Mouse (Mus musculus) Muller cell, postnatal 12 days (primary cell): ENCODE measurements around the gene Cycs.
"Not testable (repeated sequence)": the region's sequence is repeated elsewhere in the genome, so short reads cannot be mapped to it uniquely, and the experiment has no call there.

Experiments used
- DNase-seq: peaks from one replicate; pipeline ENCODE4 v3.0.0-alpha.2; 2015; ENCODE audit errors: inconsistent ontology term

Gene Cycs

DNA sequence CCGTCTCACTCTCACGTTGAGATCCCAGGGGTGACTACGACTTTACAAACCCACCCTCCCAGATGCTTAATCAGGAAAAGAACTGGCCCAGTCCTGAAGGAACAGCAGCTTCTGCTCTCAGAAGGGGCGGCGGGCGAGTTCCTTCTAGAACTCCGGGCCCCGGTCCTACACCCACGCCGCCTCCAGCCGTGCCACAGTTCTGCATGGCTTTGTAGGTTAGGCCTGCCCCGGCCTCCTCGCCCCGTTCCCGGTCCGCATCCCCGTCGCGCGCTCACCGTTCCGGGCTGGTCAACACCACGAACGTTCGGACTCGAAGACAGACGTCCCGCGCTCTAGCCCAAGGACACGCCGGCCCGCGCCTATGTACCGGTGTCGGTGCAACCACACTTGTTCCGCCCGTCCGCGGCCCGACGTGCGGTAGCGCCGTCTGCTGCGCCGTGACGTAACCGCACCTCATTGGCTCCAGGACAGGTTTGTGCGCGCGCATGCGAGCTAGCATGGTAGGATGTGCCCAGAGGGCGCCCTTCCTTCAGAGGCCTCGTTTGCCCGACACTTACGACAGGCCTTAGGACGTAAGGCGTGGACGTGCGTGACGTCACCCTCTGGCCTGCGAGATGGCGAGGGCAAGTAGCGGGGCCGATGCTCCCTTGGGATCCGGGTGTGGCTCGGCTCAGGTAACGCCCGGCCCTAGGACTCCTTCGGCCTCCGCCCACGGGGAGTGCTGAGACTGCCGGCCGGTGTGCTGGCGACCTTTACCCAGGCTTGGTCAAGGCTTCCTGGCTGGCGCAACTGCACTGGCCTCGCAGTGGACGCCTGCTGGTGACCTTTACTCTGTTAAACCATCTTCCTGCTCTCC is at the start of gene Cycs:
TSS of gene Cycs (minus strand) at position 398 of the 856 bp plus-strand sequence.
- DNase-seq = peak; percentile 98

DNA sequence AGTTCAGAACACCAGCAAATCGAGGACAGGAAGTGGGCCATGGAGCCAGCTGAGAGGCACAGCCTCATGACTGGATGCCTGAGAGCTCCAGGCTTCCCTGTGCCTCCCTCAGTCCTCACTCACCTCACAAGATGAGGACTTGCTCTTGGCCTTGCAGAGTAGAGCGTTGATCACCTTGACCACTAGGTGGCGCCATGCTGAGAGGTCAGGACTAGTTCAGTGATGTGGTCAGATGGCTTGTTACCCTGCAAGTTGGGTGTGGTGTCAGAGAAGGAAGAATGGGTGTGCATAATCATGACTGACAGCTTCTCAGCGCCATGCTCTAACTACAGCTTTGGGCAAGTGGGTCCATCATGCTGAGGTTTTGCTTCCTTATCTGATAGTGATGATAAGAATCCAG is 35.3 kb upstream of the Cycs start:
- DNase-seq = no peak

- DNase-seq = no peak
These were observed 32.2 kb upstream of the Cycs start for GRCm38 (mm10) chr6:50598560-50598959.

DNA sequence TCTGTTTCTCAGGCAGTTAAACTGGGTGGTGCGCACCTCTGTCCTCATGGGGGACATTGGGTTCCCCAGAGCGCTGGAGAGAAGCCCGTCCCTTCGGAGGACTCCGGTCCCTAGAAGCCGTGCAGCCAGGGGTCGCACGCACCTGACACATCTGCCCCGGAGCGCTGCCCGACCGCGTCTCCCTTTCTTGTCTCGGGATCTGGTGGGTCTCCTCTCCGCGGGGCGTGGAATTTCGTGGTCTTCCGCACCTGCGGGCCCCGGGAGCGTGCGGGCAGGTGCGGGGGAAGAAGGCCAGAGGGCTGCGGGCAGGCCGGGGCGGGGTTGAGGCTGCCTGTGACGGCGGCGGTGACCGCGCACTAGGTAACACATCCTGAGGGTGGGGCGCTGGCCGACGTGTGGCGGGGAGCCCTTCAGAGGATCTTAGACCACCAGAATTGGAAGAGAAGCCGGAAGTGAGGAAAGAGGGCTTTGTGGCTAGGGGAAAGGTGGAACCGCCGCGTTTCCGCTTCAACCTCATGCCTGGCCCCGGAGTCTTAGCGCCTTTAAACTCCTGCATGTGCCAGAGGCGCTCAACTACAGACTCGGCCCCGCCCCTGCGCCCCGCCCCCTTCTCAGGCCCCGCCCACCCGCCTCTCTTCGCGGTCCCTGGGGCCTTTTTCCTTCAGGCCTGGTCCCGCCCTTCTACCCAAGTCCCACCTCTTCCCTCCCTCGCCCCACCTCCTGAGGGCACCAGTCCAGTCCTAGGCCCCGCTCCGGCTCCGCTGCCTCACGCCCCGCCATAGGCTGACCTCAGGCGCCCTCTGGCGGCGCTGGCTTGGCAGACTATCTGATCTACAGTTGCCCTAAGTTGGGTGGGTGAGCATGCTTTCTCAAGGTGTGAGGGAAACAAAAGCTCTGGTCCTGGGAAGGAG is 30.2 kb upstream of the Cycs start, which contains the start of gene 4921507P07Rik:
TSS of gene 4921507P07Rik (minus strand) at position 332 of the 911 bp plus-strand sequence.
- DNase-seq = peak; percentile 98

DNA sequence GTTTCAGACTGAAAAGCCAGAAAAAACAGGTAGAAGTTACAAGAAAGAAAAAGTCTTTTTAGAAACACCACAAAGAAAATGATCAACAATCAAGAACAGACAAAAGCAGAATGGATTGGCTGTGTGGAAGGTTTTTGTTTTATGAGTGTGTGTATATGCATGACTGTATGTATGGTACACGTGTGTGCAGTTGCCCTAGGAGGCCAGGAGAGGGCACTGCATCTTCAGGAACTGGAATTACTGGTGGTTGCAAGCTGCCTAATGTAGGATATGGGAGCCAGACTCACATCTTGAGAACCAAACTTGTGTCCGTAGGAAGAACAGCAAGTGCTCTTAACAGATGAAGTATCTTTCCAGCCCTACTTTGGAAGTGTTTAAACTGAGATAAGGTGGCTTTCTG is 28.0 kb upstream of the Cycs start:
- DNase-seq = no peak

DNA sequence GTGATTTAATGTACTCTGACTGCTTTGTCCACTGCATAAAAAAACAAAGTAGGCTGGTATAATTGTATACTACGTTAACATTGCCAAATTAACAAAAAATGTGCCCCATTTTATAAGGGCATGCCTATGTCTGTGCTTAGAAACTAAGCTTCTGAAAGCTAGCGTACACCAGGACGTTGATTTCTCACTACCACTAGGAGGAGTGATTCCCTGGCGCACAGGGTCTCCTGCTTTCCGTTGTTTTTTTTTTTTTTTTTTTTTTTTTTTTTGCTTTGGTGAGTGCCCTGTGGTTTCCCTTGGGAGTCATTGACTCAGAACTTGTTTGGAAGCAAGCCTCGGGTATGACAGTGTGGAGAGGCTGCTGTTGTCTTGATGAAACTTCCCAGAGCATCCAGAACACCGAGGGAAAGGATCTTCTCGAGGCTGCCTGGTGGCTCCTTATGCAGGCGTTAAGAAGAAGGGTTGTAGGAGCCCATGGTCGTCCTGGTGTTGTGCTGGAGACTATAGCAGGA is 27.1 kb upstream of the Cycs start:
- DNase-seq = no peak

GRCm38 (mm10) chr6:50590234-50590633 is 23.9 kb upstream of the Cycs start:
- no peak for DNase-seq

GRCm38 (mm10) chr6:50588251-50588650 is 21.9 kb upstream of the Cycs start:
- DNase-seq = peak; percentile 16

DNA sequence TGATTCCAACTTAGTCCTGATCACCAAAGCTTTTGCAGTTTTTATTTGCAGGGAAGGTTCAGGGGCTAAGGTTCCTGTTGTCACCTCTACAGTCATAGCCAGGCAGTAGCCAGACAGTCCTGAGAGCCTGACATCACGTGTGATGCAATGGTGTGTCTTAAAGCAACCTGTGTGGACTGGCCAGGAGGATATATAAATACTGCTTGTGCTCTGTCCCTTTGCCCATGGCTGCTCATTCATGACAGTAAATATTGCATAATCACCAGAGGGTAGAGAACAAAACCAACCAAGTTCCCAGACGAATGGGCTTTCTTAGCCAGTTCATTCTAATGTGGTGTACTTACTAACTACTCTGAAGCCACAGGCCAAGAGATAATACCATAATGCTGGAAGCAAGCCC is 21.1 kb upstream of the Cycs start:
- DNase-seq = no peak

DNA sequence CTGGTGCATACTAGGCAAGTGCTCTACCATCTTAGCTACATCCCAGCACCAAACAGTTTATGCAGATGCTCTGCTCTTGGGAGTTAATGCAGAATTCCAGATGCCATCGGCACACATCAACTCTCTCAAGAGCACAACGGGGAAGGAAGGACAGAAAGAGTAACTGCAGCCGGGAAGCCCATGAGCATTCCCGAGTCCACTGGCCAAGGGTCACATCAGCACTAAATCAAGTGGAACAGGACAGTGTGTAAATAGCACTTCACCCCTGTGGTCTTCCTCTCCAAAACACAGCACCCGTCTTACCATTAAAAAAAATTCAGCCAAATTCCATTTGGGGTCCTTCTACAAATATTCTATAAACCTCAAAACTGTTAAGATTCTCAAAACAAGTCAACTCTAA is 20.0 kb upstream of the Cycs start:
- no peak for DNase-seq

DNA sequence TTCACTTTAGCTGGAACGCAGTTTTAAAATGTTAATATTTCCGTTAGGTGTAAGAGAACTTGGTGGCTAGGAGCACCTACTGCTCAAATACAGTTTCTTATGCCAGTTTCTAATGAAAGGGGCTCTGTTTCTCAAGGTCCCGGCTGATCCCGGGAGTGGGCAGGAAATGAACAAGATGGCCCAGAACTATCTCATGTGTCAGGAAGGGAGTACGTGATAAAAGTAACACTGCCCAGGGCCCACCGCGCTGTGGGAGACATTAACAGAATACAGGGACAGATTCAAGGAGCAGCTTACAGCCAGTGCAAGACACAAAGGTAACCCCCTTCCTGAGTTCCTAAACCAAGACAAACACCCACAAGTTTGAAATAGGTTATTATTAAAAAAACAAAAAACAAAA is 19.4 kb upstream of the Cycs start:
- no peak for DNase-seq

DNA sequence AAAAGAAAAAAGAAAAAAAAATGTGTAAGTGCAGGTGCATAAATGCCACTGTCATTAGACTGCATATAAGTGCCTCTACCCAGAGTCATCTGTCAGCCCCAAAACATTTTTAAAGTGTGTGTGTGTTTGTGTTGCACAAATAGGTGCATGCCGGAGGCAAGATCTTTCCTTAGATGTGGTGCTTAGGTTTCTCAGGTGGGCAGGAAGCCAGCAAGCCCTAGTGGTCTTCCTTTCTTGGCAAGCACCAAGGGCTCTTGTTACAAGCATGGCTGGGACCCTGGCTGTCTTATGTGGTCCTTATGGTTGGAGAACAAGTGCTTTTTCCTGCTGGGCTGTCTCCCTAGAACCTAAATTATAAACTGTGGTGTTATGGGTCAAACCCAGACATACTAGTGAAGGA is 5.3 kb upstream of the Cycs start:
- no peak for DNase-seq

GRCm38 (mm10) chr6:50566997-50567255 is 588 bp upstream of the Cycs start:
- no peak for DNase-seq

DNA sequence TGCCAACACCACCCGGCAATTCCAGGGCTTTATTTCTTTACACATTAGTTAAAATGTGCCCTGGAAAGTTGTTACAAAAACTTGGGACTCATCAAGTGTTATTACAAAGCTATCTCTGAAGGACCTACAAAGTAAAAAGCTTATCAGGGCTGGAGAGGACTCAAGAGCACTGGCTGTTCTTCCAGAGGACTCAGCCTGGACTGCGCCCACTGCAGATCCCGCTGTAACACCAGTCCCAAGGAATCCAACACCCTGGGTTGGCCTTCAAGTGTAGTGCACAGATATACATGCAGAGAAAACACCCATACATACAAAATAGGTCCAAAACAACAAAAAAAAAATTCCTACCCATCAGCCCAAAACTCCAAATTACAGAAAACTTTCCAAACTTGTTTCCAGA is 2.7 kb downstream of the Cycs start:
- DNase-seq = no peak

DNA sequence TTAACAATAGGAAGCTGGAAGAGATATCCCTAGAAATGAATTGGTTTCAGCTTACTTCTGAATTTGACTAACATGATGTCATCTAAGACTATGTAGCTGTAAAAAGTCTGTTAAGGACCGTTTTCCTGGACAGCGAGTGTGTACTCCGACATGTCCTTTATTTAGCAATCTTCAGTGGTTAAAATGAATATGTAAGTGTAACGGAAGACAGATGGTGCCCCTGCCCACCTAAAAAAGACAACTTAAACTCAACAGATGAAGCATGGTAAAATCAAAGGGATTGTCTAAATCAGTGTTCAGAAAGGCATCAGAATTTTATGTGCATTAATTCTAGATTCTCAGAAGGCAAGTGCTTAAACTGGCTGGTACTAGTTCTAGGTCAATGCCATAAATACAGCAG is 3.9 kb downstream of the Cycs start:
- DNase-seq = no peak

DNA sequence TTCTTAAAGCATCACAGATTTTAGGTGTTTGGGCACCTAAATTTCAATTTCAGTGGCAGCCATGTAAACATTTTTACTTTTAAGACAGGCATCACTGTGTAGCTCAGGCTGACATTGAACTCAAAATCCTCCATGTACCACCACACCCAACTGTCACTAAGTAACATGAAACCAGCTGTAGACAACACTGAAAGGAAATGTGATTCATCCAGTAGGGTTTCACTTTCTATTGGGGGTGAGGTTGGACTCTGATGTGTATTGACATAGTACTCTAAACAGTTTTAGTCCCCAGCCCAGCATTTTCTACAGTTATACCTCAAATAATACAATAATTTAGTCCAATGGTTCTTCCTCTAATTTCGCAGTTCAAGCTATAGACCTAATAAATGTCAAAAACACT is 5.6 kb downstream of the Cycs start:
- no peak for DNase-seq

GRCm38 (mm10) chr6:50558877-50559276 is 7.5 kb downstream of the Cycs start:
- no peak for DNase-seq

DNA sequence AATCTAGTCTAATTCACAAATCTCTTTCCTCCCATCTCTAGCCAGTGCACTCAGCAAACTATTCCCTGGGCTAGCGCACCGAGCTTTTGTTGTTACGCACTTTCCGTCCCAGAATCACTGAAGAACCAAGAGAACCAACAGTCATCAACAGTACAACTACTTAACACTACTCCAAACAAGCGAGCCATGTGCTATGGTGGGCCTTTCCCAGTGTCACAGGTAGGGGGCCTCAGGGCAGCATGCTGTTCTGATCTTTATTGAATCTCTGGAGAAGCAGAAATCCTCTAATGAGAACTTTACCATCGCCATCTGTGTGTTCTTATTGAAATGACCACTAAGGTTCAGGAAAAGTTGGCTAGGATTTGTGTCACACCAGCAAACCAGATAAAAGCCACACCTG is 8.8 kb downstream of the Cycs start:
- no peak for DNase-seq

DNA sequence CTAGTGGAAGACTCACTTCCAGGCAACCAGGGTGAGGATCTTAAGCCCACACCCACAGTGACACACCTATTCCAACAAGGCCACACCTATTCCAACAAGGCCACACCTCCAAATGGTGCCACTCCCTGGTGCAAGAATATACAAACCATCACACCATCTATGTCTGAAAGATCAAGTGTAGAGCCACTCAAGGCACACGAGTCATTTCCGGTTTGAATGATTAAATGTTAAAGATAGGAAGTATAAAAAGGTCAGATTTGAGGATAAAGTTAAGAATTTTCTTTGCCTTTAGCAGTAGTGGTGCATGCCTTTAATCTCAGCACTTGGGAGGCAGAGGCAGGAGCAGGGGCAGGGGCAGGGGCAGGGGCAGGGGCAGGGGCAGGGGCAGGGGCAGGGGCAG is 12.1 kb downstream of the Cycs start:
- not testable (repeated sequence) for DNase-seq

- DNase-seq = no peak
These were observed 13.3 kb downstream of the Cycs start for GRCm38 (mm10) chr6:50552881-50553518.

- DNase-seq = no peak
These were observed 16.5 kb downstream of the Cycs start for GRCm38 (mm10) chr6:50549791-50550190.

DNA sequence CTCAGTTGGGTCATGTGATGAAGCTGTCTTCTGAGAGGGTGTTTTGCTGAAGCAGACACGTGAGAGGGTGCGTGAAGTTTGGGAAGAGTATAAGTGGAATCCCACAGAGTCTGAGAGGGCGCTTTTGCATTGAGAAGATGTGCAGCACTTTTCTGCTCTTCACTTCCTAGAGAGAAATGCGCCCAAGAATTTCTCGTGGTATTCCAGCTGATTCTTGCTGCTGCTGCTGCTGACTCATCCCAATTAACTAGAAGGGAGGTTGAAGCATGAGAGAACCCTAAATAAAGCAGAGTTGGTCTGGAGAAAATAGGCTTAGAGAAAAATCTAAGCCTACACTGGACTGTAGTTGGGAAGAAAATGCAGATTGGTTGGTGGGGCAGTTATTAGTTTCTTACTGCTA is 17.3 kb downstream of the Cycs start:
- peak; percentile 34 for DNase-seq
